Mouse (Mus musculus) embryonic fibroblast, embryonic 13.5 days (primary cell): ENCODE results near the gene H6pd.

Experiments
- CTCF ChIP-seq: IDR thresholded peaks from 2 replicates; pipeline ENCODE4 v1.5.1; 2011; ENCODE audit warnings: mild to moderate bottlenecking, control low read depth, low read length, moderate library complexity, borderline replicate concordance; ENCODE audit not compliant: insufficient read depth
- POLR2A ChIP-seq: IDR thresholded peaks from 2 replicates; pipeline ENCODE4 v1.6.1; 2011; ENCODE audit warnings: low read depth, mild to moderate bottlenecking, control low read depth, low read length, moderate library complexity

DNA sequence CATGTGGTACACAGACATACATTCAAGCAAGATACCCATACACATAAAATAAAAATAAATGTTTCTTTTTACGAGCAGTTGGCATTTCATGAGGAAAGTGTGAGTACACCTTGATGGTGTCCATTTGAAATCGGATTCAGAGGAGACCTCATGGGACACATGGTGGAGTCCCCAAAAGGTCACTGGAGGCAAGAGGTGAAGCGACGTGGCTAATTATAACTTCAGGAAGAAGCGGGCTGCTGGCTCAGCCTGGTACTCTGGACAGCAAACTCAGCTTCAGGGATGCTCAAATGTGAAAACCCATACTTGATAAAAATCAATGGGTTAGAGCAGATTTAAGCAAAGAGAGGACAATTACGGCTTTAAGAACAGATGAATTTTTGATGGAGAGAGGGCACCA, 20.5 kb downstream of the H6pd start:
- TF ChIP-seq POLR2A (no peak), CTCF (no peak)
